Mouse (Mus musculus) 3134 (cell line): Measurements from ENCODE around the gene Olfm2.

Experiments
- DNase-seq: peaks from one replicate; pipeline ENCODE4 v3.0.0-alpha.2; 2011; ENCODE audit warnings: low spot score; ENCODE audit not compliant: insufficient read length; ENCODE audit errors: extremely low read depth

Olfm2 gene

DNA sequence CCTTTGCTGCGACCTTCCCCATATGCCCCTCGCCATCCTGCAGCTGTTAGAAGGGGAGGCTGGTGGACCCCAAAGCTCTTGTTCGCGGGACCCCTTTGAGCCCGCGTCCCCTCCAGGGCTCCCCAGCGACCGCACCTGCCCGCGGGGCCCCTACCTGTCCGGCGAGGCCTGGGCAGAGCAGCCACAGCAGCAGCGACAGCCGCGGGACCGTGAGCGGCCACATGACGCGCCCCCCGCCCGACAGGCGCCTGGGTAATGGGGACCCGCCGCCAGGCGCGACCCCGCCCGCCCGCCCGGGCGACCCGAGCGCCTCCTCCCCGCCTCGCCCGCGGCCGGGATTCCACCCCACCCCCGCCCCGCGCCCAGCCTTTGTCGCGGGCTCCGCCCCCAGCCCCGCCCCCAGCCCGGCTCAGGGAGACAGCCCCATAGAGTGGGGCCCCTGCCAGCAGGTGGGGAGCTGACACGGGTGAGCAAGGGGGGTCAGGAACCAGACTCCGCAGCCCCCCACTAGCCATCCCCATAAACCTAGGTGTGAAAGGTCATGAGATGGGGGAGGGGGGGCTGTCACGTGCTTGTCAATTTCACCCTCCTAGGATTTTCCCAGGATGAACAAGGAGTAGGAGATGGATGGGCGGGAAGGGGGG is at the start of gene Olfm2:
TSS of gene Olfm2 (minus strand) at position 333 of the 644 bp plus-strand sequence.
- no peak for DNase-seq

GRCm38 (mm10) chr9:20794108-20794806 is 48.1 kb upstream of the Olfm2 start:
- DNase-seq = no peak

GRCm38 (mm10) chr9:20790345-20790744 is 44.2 kb upstream of the Olfm2 start:
- no peak for DNase-seq

GRCm38 (mm10) chr9:20789651-20790050 is 43.5 kb upstream of the Olfm2 start:
- DNase-seq = no peak

- DNase-seq = no peak
Measured at GRCm38 (mm10) chr9:20787992-20788391, 41.8 kb upstream of the Olfm2 start.

DNA sequence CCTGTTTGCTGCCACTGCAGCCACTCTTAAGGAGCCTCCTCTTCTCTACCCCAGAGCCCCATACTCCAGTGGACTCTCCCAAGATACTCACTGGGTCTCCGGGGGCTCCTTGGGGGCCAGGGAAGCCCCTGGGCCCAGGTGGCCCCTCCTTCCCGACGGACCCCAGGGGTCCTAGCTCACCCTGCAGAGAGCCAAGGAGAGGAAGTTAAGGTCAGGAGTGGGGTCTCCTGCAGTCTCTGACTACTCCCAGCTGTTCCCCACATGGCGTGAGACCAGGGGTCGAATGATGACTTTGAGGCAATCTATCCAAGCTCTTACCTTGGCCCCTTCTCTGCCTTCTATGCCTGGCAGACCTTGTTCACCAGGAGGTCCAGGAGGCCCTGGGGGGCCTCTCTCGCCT is 38.9 kb upstream of the Olfm2 start:
- DNase-seq = no peak

- DNase-seq = no peak
Measured at GRCm38 (mm10) chr9:20781286-20781685, 35.1 kb upstream of the Olfm2 start.

DNA sequence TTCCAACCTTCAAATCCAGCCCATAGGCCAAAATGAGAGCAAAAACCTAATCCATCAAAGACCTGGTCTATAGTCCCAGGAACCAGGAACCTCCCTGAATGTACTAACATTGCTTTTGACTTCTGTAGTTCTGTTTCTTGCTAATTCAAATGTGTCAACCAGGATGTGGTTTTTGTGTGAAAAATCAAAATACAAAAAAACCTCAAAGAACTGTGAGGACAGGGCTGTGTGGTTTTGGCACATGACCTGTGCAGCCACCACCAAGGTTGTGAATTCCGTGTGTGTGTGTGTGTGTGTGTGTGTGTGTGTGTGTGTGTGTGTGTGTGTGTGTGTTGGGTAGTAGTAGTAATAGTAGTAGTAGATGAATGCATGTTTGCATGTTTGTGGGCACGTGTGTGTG is 19.1 kb upstream of the Olfm2 start:
- DNase-seq = peak; percentile 45

GRCm38 (mm10) chr9:20763099-20763498 is 16.9 kb upstream of the Olfm2 start:
- no peak for DNase-seq

DNA sequence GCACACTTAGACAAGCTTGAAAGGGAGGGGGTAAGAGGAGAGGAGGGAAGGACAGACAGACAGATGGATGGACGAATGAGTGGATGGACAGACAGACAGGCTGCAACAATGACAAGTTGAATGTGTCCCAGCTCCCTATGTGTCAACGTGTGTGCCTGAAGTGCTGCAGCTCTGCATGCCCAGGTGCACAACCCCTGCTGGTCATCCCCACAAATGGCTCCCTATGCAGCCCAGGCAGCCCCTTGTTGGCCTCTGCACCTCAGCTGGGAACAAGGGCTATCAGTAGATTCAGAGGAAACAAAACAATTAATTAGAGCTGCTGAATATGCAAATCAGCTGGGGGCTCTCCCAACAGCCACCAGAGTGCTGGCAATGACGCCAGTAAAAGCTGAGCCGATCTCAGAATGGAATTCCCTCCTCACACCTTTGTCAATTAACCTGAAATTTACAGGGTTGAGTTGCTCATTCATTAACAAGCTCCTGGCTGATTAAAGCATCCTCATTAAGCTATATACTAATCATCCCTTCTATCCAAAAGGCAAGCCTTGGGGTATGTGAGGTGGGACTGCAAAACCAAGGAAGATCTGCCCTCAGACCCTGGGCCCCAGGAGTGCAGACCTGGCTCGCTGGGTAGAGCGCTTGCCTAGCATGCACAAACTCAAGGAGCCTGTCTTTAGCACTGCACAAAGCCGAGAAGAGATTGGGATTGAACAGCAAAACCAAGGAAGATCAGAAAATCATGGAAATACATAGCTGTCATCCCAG is 16.2 kb upstream of the Olfm2 start:
- no peak for DNase-seq

DNA sequence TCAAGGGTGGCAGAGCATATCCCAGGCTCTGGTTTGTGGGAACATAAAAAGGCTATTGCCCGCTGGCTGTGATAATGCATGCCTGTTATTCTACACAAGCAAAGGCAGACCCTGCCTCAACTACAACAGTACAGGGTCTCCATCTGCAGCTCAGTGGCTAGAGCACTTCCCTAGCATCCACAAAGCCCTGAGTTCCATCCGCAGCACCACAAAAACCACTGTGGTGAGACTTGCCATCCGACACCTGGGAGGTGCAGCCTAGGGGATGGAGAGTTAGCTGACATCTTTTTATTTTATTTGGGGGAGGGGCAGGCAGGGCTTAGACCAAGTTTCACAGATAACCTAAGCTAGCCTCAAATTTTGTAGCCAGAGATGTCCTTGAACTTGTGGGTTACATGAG is 15.2 kb upstream of the Olfm2 start:
- DNase-seq = no peak

DNA sequence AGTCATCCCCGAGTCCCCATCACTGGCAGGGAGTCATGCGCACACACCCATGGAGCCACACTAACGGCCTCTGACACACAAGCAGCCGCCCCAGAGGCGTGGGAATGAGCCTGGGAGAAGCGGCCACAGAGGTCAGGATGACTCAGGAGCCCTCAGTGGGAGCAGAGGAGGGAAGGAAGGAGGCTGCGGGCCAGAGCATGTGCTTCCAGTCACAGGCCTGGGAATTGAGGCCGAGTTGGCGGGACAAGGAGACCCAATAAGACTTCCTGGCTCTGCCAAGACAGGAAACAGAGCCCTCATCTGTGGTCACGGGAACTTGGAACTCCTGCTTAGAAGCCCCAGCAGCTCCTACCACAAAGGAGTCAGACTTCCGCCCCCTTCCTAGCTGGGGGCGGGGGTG is 14.7 kb upstream of the Olfm2 start:
- peak; percentile 91 for DNase-seq

GRCm38 (mm10) chr9:20758896-20759295 is 12.7 kb upstream of the Olfm2 start:
- no peak for DNase-seq

- no peak for DNase-seq
Measured at GRCm38 (mm10) chr9:20758243-20758642, 12.1 kb upstream of the Olfm2 start.

DNA sequence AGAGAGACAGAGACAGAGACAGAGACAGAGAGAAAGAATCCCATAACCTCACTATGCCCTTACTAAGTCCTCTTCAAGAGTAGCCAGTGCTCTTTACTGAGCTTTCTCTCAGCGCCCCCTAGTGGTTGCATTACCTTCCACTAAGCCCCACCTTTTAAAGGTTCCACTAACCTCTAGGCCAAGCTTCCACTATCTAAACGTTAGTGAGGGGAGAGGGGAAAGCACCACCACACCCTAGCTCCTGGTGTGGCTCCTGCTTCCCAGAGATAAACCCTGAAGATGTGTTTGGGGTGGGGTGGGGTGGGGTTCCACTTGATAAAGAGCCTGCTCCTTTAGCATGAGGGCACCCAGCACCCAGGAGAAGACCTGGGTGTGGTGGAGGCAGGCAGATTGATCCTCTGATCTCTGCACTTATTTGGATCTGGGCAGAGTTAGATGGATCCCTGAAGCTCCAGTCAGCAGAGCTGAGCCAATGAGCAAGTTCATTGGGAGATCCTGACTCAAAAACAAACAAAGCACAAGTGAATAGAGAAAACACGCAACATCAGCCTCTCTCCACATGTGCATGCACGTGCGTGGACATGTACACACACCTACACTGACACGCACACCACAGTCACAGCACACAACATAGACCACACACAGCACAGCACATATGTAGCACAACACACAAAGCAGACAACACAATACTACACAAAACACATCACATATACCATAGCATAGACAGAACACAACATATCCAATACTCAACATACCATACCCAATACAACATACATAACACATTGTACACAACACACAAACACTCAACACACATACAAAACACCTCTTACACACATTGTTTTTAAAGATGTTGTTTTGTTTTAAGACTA is 11.2 kb upstream of the Olfm2 start:
- no peak for DNase-seq

DNA sequence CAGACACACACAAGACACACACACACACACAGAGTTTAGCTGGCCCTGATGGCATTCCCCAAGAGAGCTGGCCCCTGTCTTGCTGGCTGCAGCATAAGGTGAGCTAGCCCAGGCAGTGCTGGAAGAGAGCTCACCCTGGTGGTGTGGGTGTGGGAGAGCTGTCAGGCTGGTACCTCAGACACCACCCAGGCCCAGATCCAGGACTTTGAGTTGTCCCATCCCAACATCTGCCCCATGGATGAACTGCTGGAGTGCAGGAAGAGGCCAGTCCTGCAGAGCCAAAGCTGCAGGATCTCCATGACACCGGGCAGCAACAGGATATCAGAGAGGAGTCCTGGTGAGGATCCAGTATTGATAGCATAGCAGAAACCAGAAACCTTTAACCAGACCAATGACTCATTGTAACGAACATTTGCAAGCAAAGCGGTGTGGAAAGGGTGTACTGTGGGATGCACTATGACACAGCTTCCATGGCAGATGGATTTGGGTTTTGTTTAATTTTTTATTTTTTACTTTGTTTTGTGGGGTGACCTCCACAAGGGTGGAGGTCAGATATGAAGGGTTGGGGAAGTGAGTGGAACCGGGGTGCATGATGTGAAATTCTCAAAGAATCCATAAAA is 10.0 kb upstream of the Olfm2 start:
- DNase-seq = no peak

GRCm38 (mm10) chr9:20754335-20754734 is 8.2 kb upstream of the Olfm2 start:
- DNase-seq = no peak

- no peak for DNase-seq
Measured at GRCm38 (mm10) chr9:20751477-20752029, 5.4 kb upstream of the Olfm2 start.

DNA sequence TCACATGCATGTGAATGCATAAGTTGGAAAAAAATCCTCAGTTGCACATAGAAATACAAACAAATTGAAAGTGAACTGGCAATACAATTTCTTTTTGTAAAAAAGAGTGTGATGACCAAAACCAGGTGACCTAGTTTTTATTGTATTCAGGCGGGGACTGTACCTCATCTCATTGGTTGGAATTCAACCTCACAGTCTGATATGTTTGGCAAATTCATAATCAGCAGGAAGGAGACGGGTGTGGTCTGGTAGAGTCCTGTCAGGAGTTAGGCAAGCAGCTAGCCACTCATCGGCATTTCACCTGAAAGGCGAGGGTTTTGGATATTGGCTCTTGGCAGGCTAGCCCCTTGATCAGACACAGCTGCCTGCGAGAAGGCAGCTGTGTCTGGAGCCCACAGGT is 3.1 kb upstream of the Olfm2 start:
- no peak for DNase-seq

DNA sequence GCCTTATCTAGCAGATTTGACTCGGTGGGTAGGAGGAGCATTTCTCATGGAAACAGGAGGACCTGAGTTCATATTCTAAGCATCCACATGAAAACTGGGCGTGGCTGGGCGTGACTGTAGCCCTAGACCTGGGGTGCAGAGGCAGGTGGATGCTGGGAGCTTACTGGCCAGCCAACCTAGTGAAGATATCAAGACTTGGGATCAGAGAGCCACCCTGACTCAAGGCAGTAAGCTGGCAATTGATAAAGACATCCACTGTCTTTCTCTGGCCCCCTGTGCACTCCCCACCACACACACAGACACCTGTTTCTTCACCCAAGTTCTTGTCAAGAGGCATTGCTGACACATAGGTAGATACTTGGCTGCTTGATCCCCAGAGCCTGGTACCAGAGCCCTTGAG is 2.4 kb upstream of the Olfm2 start:
- no peak for DNase-seq
